Mouse (Mus musculus): ENCODE measurements around the gene Gm5458.

DNA sequence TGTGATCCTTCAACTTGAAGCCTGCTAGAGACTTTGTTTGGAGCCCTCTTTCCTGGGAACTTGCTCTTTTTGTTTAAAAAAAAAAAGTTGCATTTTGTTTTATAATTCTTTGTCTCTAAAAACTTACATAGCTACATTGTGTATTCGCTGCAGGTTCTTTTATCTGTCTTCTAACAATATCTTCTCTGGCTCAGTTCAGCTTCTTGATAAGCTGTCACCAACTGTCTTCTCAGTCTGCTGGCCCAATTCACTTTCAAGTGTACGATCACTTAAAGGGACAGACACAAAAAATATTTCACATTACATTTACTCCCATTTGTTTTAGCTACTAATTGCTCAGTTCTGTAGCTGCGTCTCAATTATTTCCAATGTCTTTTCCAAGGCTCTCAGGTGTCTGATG is 43.9 kb upstream of the Gm5458 start:
- no peak for TF ChIP-seq CTCF (IDR thresholded peaks at IDR 0.05)
- no peak for TF ChIP-seq EP300 (IDR thresholded peaks at IDR 0.05; ENCODE audit: insufficient read depth, low read depth, low read length)
